Mouse (Mus musculus): Measurements from ENCODE around the gene Mfsd2b. TPM values are rescaled to one million over a fixed set of nuclear protein-coding genes. Genes with fewer than 3 reads are reported as not detected.
"Not testable (repeated sequence)": the region's sequence is repeated elsewhere in the genome, so short reads cannot be mapped to it uniquely, and the experiment has no call there.

Gene Mfsd2b
- total RNA-seq (2021): 1 to 10 TPM; 2.3 to 4.6 TPM
- long read RNA-seq, experiment 1: 0 reads
- long read RNA-seq, experiment 2: 0 reads

DNA sequence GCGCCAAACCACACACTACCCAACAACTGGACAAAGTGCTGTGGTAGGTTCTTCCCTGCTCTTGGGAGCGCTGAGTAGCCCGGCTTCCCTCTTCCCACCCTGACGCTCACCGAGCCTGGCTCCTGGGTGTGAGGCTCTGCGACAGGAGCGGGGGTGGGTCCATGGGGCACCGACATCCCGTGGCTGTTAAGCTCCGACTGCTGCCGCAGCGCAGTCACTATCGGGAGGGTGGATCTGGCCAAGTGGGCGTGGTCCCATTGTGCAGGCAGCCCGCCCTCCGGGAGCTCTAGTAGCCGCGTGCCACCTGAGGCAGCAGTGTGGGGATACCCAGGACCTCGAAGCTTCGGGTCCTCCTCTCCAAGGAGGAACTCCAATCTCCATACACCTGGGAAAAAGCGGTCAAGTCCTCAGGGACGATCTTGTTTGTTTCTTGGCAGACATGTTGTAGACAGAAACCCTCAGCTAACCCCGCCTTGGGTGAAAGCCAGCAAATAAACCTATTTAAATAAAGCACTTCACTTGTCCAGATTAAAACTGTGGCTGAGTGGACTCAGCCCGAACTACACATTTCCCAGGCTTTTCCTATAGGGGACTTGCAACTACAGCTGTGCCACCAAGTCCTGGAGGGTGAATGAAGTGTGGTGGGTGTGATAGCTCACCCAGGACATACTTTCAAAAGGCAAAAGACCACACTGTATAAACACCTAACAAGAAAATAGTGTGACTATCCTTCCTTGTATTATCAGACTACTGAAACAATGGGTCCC is at the start of gene Mfsd2b:
Gene Mfsd2b (minus strand): TSS at position 199 of the 767 bp plus-strand sequence.
- peak; percentile 86 for DNase-seq

DNA sequence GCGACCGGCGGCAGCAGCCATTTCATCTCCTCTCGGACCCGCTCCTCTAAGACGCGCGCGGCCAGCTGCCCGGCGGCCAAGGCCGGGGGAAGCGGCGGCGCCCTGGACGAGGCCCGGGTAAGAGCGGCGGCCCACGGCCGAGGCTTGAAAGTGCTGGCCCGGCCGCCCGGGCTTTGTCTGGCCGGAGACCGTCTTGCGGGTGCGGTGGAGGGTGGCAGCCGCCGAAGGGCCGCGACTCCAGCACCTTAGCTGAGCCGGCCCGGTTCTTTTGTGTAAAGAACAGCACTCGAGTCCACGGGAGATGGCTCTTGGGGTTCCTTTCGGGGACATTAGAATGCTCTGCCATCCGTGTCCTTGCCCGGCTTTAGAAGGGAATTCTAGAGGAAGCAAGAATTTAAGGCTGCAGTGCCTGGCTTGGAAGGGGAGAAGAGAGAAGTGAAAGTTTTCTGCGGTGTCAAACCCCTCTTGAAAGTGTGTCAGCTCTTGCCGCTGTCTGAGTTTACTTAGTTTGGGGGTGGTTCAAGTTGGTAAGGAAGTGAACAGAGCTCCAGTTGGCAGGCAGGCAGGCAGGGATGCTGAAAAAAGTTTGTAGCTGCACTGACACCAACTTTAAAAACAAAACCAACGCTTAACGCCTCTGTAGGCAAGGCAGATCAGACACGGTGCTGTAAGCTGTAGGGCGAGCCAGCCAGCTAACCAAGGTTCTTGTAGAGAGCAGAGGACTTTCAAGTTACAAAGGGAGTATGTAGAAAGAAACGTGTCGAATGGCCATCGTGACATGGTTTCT is 43.8 kb upstream of the Mfsd2b start:
- DNase-seq: peak; percentile 75

DNA sequence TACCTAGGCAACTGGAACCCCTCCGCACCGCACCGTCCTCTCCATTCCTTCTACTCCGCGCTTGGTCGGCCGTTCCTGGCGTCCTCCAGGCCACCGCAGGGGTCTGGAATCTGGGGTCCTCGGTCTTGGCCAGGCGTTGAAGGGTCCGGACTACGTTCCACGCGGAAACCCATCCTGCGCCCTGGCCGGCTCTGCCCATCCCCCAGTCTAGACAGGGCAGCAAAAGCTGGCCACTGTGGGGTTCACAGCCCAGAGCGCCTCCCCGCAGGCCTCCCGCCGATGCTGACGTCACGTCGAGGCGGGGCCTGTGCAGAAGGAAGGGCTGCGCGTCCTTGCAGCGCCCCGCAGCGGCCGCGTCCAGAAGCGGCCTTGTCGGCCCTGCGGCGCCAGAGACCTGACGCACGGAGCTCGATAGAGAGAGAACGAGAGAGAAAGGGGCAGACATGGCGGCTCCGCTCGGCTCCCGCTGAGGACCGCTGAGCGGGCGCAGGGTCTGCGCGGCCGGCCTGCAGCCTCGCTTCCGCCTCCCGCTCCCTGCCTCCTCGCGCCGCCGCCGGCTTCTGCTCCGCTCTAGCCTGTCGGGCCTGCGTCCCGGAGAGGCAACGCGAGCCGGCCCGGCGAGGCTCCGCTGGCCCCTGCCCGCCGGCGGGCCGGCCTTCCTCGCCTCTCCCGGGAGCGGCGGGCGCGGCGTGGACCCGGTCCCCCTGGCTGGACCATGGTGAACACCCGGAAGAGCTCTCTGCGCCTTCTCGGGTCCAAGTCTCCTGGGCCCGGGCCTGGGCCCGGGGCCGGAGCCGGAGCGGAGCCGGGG is 43.0 kb upstream of the Mfsd2b start, which contains the start of gene Atad2b:
Gene Atad2b (plus strand): TSS at position 360 of the 811 bp plus-strand sequence.
- peak; percentile 99 for DNase-seq

DNA sequence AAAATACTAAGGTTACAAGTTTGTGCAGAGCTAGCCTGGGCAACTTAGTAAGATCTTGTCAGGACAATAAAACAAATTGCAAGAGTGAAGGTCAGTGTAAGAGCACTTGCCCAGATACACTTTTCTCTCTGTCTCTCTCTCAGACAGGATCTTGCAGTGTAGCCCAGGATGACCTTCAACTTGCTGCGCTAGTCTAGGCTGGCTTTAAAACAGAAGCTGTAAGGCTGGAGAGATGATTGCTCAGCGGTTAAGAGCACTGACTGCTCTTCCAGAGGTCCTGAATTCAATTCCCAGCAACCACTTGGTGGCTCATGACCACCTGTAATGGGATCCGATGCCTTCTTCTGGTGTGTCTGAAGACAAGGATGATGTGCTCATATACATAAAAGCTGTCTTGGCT is 40.8 kb upstream of the Mfsd2b start:
- DNase-seq: no peak

DNA sequence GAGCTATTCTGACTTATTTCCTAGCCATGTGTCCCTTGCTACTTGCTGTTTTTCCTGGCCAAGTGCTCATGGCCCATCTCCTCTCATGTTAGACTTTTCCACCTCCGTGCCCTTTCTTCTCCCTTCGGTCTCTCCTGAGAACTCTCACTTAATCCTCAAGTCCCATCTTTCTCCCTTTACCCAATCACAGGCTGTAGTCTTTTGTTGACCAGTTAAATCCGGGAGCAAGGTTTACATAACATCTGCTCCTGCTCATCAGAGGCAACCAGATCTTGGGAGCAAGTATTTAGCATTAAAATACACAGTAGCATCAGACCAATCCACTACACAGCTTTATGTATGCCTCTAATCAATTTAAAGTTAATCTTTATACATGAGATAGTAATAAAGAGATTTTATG is 40.3 kb upstream of the Mfsd2b start:
- no peak for DNase-seq

DNA sequence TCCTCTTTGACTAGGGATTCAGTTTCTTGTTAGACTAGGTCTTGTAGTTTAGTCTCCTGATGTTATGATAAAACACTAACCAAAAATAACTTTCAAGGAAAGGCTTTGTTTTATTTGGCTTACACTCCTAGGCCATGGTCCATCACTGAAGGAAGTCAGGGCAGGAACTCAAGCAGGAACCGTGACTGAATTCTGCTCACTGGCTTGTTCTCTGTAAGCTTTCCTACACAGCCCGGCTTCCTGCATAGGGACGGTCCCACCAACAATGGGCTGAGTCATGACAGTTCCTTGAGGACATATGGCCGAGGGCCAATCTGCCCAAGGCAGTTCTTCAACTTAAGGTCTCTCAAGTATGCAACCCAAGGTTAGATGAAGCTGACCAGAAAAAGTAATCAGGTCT is 37.6 kb upstream of the Mfsd2b start:
- DNase-seq: peak; percentile 17

DNA sequence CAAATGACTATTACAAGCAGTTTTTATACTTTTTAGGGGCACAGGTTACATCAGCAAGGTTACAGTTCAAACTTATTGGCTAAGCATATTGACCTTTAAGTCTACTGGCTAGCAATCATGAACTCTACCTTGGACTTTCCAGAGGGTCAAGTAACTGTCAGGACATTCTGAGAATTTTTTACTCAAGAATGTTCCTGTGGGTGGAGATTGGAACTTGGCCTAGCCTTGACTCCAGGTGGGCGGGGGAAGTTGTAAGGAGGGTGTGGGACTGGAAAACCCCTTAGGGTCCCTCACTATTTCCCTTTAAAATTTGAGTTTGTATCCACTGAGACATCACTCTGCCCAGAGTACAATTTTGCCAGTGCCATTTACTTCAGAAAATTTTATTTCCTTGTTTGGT is 36.3 kb upstream of the Mfsd2b start:
- DNase-seq: not testable (repeated sequence)

DNA sequence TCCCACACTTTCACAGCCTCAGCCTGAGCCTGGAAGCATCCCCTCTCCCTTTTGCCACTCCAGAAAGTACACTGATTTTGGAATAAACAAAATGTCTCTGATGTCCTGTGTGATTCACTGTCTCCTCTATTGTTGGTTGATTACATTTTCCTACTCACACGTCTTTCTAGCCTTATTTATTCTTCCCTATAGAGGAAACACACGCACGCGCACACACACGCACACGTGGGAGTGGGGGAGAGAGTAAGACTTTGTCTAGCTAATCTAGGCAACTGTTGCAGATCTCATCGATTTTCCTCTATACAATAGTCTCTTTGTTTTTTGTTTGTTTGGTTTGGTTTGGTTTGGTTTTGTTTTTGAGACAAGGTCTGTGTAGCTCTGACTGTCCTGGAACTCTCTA is 34.2 kb upstream of the Mfsd2b start:
- no peak for DNase-seq

DNA sequence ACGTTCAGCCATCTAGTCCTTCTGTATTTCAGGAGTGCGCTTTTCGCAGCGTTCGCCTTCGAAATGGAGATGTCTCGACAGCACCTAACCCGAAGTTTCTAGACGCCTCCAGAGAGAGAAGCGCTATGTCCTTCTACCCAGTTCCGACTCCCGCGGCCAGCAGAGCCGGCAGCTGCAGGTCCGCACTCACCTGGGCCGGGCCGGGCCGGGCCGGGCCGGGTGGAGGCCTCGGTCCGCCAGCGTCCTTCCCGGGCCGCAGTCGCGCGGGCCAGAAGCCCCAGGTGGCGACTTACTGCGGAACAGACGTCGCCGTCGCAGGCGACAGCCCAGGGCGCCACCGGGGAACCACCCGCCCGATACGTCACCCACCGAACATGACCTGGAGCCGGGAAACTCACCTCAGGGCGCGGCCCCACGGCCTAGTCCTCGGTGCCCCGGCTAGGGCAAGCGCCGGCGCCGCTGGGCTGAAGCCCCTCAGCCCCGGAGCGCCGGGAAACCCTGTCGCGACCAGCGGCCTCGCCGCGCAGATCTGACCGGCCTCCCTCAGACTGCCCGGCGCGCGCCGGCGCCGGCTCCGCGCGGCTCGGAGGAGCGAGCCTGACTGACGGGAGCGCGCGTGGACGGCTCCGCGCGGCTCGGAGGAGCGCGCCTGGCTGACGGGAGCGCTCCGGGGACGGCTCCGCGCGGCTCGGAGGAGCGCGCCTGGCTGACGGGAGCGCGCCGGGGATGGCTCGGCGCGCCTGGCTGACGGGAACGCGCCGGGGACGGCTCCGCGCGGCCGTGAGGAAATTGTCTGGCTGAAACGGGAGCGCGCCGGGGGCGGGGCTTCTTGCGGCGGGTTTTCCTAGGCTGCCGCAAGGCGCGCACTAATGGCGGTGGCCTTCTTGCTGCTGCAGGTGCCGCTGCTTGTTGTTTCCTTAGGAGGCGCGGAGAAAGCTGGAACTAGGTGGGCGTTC is 33.1 kb upstream of the Mfsd2b start, which contains the start of gene Ubxn2a:
Gene Ubxn2a (minus strand): TSS at position 755 of the 956 bp plus-strand sequence.
- peak; percentile 97 for DNase-seq

DNA sequence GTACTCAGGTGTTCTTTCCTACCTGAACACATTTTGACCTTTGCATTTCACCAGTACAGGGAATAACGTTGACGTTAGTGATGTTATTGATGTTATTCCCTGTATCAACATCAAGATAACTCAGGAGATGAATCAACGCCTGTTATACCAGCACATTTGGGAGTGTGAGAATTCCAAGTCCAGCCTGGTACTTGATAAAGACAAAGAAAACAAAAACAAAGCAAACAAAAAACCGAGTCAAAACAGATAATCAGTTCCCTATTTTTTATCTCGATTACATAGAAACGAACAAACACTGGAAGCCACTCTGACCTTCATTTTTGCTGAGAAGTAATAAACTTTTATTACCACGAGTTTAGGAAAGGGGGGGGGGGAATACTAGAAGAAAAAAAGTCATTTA is 32.3 kb upstream of the Mfsd2b start:
- no peak for DNase-seq

DNA sequence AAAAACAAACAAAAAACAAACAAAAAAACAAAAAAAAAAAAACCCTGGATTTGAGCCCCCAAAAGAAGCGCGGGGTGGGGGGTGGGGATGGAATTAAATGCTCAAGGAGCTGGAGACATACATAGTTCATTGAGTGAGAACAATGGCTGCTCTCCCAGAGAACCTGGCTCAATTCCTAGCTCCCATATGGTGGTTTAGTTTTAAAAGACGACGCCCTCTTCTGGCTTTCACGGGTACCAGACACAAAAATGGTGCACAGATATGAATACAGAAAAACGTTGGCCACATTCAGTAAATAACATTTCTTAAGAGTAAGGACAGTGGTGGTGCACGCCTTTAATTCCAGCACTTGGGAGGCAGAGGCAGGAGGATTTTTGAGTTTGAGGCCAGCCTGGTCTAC is 31.8 kb upstream of the Mfsd2b start:
- no peak for DNase-seq

DNA sequence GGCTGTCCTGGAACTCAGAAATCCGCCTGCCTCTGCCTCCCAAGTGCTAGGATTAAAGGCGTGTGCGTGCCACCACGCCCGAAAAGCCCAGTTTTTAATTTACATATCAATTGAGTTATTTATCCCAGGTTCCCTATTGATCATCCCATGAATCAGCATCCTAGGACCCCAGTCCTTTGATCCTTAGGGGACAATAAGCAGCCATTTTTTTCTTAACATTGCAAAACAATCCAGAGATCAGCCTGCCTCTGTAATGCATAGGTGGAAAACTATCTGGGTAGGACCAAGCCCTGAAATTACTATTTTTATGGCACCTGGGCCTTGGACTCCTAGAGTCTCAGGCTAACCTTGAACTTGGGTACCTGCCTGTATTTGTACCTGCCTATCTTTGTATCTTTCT is 23.9 kb upstream of the Mfsd2b start:
- no peak for DNase-seq

DNA sequence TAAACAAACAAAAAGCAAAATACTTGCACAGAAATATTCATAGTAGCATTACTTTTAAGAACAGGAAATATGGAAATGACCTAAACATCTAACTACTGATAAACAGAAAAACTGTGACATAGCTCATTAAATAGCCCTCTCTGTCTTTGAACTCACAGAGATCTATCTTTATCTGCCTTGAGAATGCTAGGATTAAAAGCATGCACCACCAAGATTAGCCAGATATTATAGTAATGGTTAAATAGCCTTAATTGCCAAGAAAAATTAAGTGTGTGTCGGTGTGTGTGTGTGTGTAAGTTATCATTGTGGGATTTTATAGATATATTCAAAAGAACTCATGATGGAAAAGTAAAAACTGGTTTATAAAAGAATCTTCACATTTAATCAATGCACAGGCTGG is 15.7 kb upstream of the Mfsd2b start:
- DNase-seq: no peak

DNA sequence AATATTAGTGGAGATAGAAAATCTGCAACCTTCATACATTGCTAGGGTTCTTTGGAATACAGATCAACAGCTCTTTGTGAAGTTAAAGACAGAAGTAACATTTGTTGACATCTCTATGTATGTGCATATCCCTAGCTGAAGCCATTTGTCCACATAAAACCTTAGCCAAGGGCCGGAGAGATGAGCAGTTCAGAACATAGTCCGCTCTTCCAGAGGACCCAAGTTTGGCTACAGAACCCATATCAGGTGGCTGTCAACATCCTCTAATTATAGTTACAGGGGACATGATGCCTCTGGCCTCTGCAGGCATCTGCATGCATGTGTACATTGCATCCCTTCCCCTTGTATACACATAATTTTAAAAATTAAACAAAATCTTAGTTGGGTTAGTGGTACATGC is 15.1 kb upstream of the Mfsd2b start:
- DNase-seq: no peak

DNA sequence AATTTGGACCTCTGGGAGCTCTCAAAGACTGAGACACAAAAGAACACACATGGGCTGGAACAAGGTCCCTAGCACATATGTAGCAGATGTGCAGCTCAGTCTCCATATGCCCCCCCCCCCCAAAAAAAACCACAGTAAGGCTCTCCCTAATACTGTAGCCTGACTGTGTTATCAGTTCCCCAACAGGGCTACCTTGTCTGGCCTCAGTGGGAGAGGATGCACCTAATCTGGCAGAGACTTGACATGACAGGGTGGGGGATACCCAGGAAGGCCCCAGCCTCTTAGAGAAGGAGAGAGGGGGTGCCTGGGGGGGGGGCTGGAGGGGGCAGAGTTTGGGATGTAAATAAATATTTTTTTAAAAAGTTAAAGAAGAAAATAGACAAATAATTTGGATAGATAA is 14.6 kb upstream of the Mfsd2b start:
- no peak for DNase-seq

DNA sequence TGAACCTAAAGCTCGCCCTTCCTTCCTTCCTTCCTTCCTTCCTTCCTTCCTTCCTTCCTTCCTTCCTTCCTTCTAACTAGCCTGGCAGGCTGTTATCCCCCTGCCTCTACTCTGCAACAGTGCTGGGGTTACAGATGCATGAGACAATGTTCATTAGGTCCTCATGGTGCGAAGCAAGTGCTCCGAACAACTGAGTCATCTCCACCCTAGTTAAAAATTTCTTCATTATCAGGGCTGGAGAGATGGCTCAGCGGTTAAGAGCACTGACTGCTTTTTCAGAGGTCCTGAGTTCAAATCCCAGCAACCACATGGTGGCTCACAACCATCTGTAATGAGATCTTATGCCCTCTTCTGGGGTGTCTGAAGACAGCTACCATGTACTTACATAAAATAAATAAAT is 12.4 kb upstream of the Mfsd2b start:
- DNase-seq: not testable (repeated sequence)

DNA sequence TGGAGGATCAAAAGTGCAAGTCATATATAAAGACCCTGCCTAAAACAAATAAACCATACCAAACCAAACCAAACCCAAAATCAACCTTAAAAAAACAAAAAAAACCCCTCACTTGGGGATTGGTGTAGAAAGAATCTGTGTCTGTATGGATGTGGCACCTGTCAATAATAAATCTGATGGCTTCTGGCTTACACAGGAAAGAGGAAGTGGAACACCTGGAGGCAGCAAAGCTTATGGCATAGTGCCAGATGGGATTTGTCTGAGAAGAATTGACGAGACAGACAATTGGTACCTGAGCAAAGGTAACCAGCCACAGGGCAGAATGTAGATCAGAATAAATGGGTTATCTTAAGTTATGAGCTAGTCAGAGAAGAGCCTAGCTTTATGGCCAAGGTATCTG is 10.9 kb upstream of the Mfsd2b start:
- no peak for DNase-seq

DNA sequence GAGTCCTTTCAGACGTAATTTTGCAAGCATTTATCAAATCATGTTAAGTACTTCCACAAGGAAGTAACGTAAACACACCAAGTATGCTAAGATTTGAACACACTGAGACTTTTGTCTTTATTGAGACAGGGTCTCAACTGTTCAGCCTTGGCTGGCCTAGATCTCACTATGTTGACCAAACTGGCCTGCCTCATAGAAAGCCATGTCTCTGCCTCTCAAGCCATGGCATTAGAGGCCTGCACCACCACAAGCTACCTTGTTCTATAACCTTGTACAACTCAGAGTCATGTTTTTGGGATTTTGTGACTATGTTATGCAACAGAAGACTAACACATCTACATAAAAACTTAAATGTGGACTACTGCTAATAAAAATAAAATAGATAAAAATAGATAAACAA is 7.9 kb upstream of the Mfsd2b start:
- no peak for DNase-seq

DNA sequence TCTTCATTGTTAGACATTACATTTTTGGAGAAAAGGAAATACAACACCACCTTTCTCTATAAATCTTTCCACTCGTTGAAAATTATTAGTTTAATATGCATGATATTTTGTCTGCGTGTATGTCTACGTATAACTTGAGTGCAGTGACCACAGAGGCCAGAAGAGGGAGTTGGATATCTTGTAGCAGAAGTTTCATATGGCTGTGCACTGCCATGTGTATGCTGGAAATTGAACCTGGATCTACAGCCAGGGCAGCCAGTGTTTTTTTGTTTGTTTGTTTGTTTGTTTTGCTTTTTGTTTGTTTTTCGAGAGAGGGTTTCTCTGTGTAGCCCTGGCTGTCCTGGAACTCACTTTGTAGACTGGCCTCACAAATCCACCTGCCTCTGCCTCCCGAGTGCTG is 4.9 kb upstream of the Mfsd2b start:
- no peak for DNase-seq

DNA sequence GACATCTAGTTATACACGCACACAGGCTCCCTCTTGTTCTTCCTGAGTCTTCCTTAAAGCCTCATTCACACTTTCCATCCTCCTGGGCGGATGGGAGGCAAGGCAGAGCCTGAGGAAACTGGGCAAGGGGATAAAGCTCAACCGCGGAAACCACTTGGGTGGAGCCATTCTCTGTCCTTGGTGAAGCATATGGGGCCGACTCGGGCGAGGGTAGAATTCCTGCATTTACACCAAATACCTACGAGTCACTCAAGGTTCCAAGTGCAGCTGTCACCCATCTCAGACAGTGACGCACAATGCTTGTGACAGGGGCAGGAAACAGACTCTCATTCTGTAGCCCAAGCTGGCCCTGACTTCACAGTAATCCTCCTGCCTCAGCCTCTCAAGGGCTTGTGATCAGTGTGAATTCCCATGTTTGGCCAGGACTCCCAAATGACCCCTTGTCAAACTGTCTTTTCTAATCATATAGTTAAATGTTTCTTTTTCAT is 4.2 kb upstream of the Mfsd2b start:
- no peak for DNase-seq

DNA sequence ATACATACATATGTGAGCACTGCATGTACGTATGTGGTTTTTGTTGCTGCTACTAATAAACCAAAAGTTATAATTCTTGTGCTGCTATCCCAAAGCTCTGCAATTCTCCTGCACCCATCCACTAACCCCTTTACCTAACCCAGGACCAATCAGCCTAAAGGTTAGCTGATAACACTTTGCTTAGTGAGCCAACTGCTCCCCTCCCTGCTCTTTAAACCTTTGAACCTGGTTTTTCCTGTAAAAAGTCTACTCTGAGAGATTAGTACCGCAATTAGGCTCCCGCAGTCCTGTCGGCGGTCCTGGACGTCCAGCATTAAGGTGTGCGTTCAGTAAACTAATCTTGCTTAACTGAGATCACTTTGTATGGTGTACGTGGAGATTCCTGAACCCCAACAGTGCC is 1.5 kb upstream of the Mfsd2b start:
- no peak for DNase-seq
